Mouse (Mus musculus): ENCODE results near the gene Vstm2a.

Gene Vstm2a

GRCm38 (mm10) chr11:16257473-16257921 is at the start of gene Vstm2a:
Gene Vstm2a, plus strand, starts transcription at chr11:16257724.
- peak; percentile 23 to 28 for DNase-seq

- no peak for DNase-seq
Measured at GRCm38 (mm10) chr11:16257011-16257410, 513 bp upstream of the Vstm2a start.

DNA sequence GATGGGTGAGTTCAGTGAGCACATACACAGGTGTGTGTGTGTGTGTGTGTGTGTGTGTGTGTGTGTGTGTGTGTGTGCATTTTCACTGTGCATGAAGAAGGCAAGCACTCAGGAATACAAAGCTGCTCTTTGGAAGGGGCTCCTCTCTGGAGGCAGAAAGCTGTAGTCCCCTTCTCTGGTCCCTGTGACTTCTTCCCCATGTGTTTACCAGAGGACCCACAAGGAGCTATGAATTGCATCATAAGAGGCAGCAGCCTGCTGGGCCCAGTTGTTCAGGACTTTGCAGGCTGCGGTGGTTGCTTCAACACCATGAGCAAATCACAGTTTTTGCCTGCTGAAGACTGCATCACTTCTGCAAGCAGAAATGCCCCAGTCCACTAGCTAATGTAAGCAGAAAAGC is 776 bp downstream of the Vstm2a start:
- DNase-seq: no peak

DNA sequence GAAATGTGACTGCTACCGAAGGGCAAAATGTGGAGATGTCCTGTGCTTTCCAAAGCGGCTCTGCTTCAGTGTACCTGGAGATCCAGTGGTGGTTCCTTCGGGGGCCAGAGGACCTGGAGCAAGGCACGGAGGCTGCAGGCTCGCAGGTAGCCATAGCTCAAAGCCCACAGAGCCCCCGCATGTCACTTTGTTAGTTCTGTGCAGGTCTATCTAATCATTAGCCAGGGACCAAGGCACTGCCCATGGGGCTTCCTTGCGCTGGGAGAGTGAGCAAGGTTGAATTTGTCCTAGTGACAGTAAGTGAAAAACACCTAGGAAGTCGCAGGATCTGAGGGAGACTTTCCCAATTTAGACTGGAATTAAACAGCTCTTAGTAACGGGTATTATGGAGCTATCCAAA is 2.4 kb downstream of the Vstm2a start:
- no peak for DNase-seq

- peak; percentile 51 to 71 for DNase-seq
Measured at GRCm38 (mm10) chr11:16260764-16261578, 3.4 kb downstream of the Vstm2a start.

- no peak for DNase-seq
Measured at GRCm38 (mm10) chr11:16268396-16268795, 10.9 kb downstream of the Vstm2a start.

DNA sequence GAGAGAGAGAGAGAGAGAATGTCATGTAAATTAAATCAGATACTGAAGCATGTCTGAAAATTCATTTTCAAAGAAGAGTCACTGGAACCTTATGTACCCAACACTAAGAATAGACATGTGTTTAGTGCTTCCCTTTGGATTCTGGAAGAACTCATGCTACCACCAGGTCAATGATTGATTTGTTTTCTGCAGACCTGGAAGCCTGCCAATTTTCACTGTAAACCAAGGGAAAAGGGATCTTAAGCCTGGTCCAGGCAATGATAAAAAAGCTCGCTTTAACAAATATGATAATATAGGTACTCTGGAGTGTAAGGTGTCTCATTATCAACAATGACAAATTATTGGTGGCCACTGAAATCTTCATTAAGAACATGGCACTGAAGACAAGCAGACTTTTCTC is 32.9 kb downstream of the Vstm2a start:
- peak; percentile 35 to 44 for DNase-seq

GRCm38 (mm10) chr11:16292960-16293359 is 35.4 kb downstream of the Vstm2a start:
- DNase-seq: no peak

- peak in 1 of 2 experiments; percentile 24 for DNase-seq
Measured at GRCm38 (mm10) chr11:16296521-16296920, 39.0 kb downstream of the Vstm2a start.

GRCm38 (mm10) chr11:16299492-16299891 is 42.0 kb downstream of the Vstm2a start:
- DNase-seq: no peak

DNA sequence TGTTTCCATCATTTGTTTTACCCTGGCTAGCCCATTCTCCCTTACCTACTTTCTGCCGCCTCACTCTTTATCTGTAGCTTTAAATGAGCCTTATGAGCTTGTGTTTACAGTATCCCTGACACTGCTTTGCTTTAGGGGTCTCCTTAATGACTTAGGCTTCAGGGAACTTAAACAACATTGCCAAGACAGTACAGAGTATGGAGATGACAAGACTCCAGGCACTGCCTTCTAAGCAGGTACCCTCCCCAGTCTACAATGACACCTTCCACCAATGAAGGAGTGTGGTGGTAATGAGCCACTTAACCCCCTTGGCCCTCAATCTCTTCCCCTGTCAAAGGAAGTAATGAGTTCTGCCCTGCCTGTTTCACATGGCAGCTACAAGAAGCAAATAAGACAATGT is 42.4 kb downstream of the Vstm2a start:
- DNase-seq: no peak

GRCm38 (mm10) chr11:16300709-16301108 is 43.2 kb downstream of the Vstm2a start:
- no peak for DNase-seq

DNA sequence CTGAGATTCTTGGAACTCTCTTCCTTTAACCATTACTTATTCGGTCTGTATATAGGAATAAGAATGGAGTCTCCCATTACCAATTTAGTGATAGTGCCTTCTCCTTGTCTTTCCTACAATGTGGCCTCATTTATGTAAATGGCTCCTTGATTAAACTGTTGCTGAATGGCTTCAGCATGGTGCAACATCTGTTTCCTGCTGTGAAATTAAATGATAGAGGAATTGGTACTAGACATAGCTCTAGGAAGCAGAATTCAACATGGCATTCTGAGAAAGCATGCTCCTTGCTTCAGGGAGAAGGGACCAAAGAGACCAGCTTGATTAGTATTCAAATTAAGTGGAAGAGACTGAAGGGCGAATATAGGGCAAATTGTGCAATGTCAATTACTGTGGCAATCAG is 57.6 kb downstream of the Vstm2a start:
- DNase-seq: no peak

DNA sequence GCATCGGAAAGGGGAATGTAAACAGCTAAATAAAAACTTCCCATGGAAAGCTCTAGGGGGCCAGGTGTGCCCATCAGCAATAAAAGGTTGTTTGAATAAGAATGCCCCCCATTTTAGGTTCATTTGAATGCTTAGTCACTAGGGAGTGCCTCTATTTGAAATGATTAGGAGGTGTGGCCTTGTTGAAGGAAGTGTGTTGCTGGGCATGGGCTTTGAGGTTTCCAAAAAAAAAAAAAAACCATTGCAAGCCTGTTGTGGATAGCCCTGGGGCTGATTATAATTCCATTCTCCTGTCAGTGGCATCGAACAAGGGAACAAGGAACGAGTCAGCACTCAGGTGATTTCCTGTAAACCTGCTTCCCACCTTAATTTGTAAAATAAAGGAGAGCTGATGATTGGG is 87.7 kb downstream of the Vstm2a start:
- DNase-seq: no peak

- no peak for DNase-seq
Measured at GRCm38 (mm10) chr11:16345676-16346075, 88.2 kb downstream of the Vstm2a start.

GRCm38 (mm10) chr11:16351915-16352314 is 94.4 kb downstream of the Vstm2a start:
- DNase-seq: no peak

DNA sequence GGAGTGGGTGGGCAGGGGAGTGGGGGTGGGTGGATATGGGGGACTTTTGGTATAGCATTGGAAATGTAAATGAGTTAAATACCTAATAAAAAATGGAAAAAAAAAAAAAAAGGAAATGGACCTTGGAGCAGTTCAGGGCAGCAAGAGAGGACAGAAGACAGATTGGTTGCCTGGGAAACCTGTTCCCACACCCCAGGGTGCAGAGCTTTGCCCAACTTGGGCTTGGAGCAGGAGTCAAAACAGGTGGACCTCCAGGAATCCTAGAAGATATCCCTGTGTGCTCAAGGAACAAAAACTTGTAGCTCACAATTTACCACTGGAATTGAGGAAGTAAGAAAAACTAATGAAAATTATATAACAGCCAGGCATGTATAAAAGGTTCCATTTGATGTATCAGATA is 96.8 kb downstream of the Vstm2a start:
- no peak for DNase-seq

DNA sequence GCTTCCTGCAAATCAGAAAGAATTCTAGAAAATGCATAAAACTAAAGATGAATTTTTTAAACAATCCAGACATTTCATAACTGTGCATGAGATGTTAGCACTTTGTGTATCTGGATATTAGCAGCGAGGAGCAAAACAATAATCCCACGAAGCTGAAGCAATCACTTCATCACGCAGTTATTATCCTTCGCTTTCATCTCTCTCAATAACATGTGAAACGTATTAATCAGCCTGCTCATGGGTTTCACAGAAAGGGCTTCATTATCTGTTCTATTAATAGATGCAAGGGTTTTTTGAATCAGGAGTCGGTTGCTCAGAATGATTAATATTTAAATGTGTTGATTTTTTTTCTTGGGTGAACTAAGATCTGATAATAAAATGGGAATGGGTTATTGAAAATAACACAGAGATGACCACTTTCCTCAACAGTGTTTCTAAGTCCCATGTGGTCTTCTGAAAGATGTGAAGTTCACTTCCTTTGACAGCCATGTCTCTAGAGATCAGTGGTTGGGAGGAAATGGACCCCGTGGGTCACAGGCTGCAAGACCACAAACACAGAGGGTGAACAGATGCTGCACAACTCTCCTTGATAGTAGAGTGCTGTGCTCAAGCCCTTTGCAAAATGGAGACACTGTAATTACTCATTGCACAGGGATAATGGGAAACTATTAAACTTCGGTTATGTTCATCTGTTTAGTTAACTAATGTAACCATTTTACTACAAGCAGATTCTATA is 109.5 kb downstream of the Vstm2a start:
- no peak for DNase-seq

DNA sequence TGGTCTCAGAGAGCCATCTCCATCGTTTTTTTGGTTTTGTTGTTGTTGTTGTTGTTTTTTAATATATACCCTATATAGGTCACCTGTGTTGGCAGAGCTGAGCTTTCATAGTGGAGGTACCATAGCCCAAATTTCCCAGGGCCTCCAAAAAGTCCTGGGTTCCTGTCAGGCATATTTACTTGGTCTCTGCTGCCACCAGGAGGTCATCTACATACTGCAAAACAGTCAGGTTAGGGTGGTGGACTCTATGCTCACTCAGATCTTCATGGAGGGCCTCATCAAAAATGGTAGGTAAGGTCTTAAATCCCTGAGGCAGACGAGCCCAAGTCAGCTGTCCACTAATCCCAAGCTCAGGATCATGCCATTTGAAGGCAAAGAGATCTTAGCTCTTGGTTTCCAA is 146.1 kb downstream of the Vstm2a start:
- peak in 1 of 2 experiments; percentile 31 for DNase-seq

GRCm38 (mm10) chr11:16411736-16412135 is 154.2 kb downstream of the Vstm2a start:
- peak in 1 of 2 experiments; percentile 58 for DNase-seq

GRCm38 (mm10) chr11:16412609-16413008 is 155.1 kb downstream of the Vstm2a start:
- DNase-seq: peak; percentile 32 to 63

DNA sequence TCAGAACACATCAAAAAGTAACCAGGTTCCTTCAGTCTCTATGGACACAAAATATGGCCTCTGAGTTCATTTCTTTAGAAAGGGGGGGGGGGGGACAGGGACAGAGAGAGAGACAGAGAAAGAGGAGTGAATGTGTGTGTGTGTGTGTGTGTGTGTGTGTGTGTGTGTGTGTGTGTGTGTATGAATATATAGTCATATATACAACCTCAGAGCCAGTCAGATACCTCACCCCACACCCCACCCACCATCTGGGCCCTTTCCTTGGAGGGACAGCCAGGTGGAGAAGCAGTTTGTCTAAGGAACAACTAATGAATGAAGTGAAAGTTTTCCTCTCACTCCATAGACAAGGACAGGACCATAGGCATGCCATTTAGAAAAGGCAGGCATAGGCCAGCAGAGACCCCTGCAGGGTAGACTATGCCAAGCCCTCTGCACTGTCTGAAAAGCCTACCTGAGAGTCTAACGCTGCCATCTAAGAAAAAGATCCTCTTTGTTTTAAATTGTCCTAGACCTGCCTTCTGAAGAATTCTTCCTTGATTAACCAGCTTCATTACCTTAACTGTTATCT is 155.6 kb downstream of the Vstm2a start:
- DNase-seq: no peak

DNA sequence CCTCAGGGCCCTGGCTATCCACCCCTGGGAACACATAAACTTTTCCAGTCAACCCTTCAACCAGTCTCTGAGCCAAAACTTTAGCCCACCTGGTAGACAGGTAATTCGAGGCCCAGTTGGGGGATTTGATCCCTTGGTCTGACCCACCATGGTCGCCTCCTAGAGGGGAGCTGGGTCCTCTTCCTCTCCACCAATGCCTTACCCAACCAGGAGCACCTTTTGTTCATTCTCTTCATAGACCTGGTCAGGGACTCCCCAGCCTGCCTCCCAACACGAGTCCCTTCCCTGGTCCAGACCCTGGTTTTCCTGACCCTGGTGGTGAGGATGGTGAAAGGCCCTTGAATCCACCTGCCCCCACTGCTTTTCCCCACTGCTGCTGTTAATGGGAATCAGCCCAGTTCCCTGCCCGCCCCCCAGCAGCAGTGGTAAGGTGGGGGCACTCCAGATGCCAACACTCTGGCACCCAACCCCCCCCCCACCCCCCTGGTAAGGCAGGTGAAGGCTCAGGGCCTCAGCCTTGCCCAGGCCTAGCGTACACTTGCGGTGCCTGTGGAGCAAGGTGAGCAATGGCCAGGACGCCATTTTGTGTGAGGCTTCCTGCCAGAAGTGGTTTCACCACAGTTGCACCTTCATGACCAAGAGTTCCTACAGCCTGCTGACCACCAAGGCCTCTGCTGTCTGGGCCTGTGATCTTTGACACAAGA is 182.2 kb downstream of the Vstm2a start:
- DNase-seq: no peak
